Mouse (Mus musculus) kidney, embryonic 14.5 days (tissue): ENCODE data around the gene Ccdc13. TPM values are rescaled to one million over a fixed set of nuclear protein-coding genes. Genes with fewer than 3 reads are reported as not detected.
A peak's percentile ranks its signal among the peaks of the same experiment; 100 is the strongest.

Experiments used
- ATAC-seq: fragments of 200-750 bp; cut with Nextera tagmentation; 2 replicates; pipeline ENCODE4 v1.8.0; 2017; ENCODE audit warnings: moderate number of reproducible peaks, mild to moderate bottlenecking, moderate TSS enrichment, moderate library complexity; ENCODE audit not compliant: low FRiP score, low TSS enrichment
- H3K27ac ChIP-seq: fragments of 300-500 bp; sonication (generic); 2 replicates; pipeline ENCODE4 v1.5.1; 2014; ENCODE audit warnings: low read depth, mild to moderate bottlenecking, low read length, moderate library complexity, mixed read lengths
- H3K27me3 ChIP-seq: fragments of 300-500 bp; sonication (generic); 2 replicates; pipeline ENCODE4 v1.6.1; 2014; ENCODE audit warnings: mild to moderate bottlenecking, low read length; ENCODE audit not compliant: control insufficient read depth, insufficient read depth
- H3K36me3 ChIP-seq: fragments of 300-500 bp; sonication (generic); 2 replicates; pipeline ENCODE4 v1.6.1; 2014; ENCODE audit warnings: low read length, mixed read lengths; ENCODE audit not compliant: control insufficient read depth, insufficient read depth
- H3K4me1 ChIP-seq: fragments of 300-500 bp; sonication (generic); 2 replicates; pipeline ENCODE4 v1.6.1; 2014; ENCODE audit warnings: low read length, mixed read lengths; ENCODE audit not compliant: control insufficient read depth, insufficient read depth
- H3K4me2 ChIP-seq: fragments of 300-500 bp; sonication (generic); replicated peaks from 2 replicates; pipeline ENCODE4 v1.6.1; 2014; ENCODE audit warnings: low read depth, mild to moderate bottlenecking, low read length
- H3K4me3 ChIP-seq: fragments of 300-500 bp; sonication (generic); 2 replicates; pipeline ENCODE4 v1.5.1; 2014; ENCODE audit warnings: mild to moderate bottlenecking, low read length
- H3K9ac ChIP-seq: fragments of 300-500 bp; sonication (generic); 2 replicates; pipeline ENCODE4 v1.6.1; 2014; ENCODE audit warnings: low read depth, mild to moderate bottlenecking, low read length, moderate library complexity
- H3K9me3 ChIP-seq: fragments of 300-500 bp; sonication (generic); 2 replicates; pipeline ENCODE4 v1.6.1; 2016; ENCODE audit warnings: low read length; ENCODE audit not compliant: control insufficient read depth
- WGBS: fragments of 180-500 bp; shearing (Covaris S2); extraction: QIAGEN DNeasy Blood & Tissue Kit; methylation state at CpG from one replicate; pipeline ENCODE4 v1.1.7; 2014; 5-methylcytosine and 5-hydroxymethylcytosine counted together
- polyA plus RNA-seq: library from polyadenylated mRNA; unstranded; fragments of >200 nt; fragmentation: Nextera tagmentation; extraction: Ambion mirVana; gene quantifications from 2 replicates; pipeline ENCODE4 v1.2.1, GENCODE M21; 2014

Gene Ccdc13
- polyA plus RNA-seq, 1 experiment from 2014 or later = 0.16 TPM

- peaks cover 32% of the 10 kb centered on the region for H3K27me3 ChIP-seq
These were observed 61.1 kb downstream of the Ccdc13 start for GRCm38 (mm10) chr9:121778066-121778624.

GRCm38 (mm10) chr9:121777484-121778065 lies 61.7 kb downstream of the Ccdc13 start, which contains the start of gene Klhl40:
Klhl40 (plus strand) TSS chr9:121777607.
- Histone ChIP-seq H3K4me1 (0 out of 2 replicates have a peak, but pooled peaks cover 5% of the 10 kb centered on the region), H3K36me3 (no peaks in the 10 kb centered on the region), H3K9me3 (no peaks in the 10 kb centered on the region), H3K27ac (no peak within 1 kb of the TSS), H3K9ac (peak within 1 kb of the TSS; percentile 19; the same call in 1 of the 2 replicates), H3K4me2 (peak within 1 kb of the TSS; percentile 54), H3K4me3 (peak within 1 kb of the TSS; percentile 30), H3K27me3 (peaks cover 32% of the 10 kb centered on the region)
- WGBS = 20% methylated on average over 30 of the region's 30 CpGs
- 0 out of 2 replicates have a peak, but pooled peaks have one; percentile 37 for ATAC-seq

More at GRCm38 (mm10) chr9:121778066-121778624, 61.1 kb downstream of the Ccdc13 start:
- H3K4me1 ChIP-seq = 0 out of 2 replicates have a peak, but pooled peaks cover 5% of the 10 kb centered on the region
- H3K4me3 ChIP-seq = peak overlapping the region; percentile 30
- no peaks in the 10 kb centered on the region for H3K36me3 ChIP-seq
- H3K9ac ChIP-seq = peak overlapping the region; percentile 19; the same call in 1 of the 2 replicates
- no peak overlapping the region for H3K27ac ChIP-seq
- peak overlapping the region; percentile 54 for H3K4me2 ChIP-seq
- no peaks in the 10 kb centered on the region for H3K9me3 ChIP-seq
- 17% methylated on average over 54 of the region's 54 CpGs for WGBS
- no peak for ATAC-seq

GRCm38 (mm10) chr9:121776511-121776910 lies 62.8 kb downstream of the Ccdc13 start:
- Histone ChIP-seq H3K27me3 (peaks cover 32% of the 10 kb centered on the region), H3K4me1 (0 out of 2 replicates have a peak, but pooled peaks cover 5% of the 10 kb centered on the region), H3K27ac (no peak overlapping the region), H3K9me3 (no peaks in the 10 kb centered on the region), H3K36me3 (no peaks in the 10 kb centered on the region), H3K4me3 (no peak overlapping the region), H3K4me2 (no peak overlapping the region), H3K9ac (no peak overlapping the region)
- no peak for ATAC-seq
- WGBS = 85% methylated on average over 7 of the region's 7 CpGs

- WGBS = 83% methylated on average over 10 of the region's 10 CpGs
These were observed 63.3 kb downstream of the Ccdc13 start for GRCm38 (mm10) chr9:121775951-121776350.

GRCm38 (mm10) chr9:121772412-121772811 lies 66.8 kb downstream of the Ccdc13 start:
- Histone ChIP-seq H3K4me1 (no peaks in the 10 kb centered on the region), H3K4me2 (no peak overlapping the region), H3K36me3 (peaks cover 11% of the 10 kb centered on the region), H3K9ac (no peak overlapping the region), H3K27me3 (peaks cover 13% of the 10 kb centered on the region), H3K27ac (no peak overlapping the region), H3K4me3 (no peak overlapping the region), H3K9me3 (no peaks in the 10 kb centered on the region)
- ATAC-seq = no peak
- WGBS = 56% methylated on average over 5 of the region's 5 CpGs

More at GRCm38 (mm10) chr9:121775951-121776350, 63.3 kb downstream of the Ccdc13 start:
- no peak overlapping the region for H3K9ac ChIP-seq
- ATAC-seq = no peak
- H3K36me3 ChIP-seq = no peaks in the 10 kb centered on the region
- no peaks in the 10 kb centered on the region for H3K9me3 ChIP-seq
- no peak overlapping the region for H3K27ac ChIP-seq
- peaks cover 32% of the 10 kb centered on the region for H3K27me3 ChIP-seq
- no peak overlapping the region for H3K4me2 ChIP-seq
- no peak overlapping the region for H3K4me3 ChIP-seq
- H3K4me1 ChIP-seq = 0 out of 2 replicates have a peak, but pooled peaks cover 5% of the 10 kb centered on the region

GRCm38 (mm10) chr9:121765166-121765855 lies 74.0 kb downstream of the Ccdc13 start:
- H3K27ac ChIP-seq = no peak overlapping the region
- H3K36me3 ChIP-seq = peaks cover 53% of the 10 kb centered on the region
- peaks cover 9% of the 10 kb centered on the region; the same call in 1 of the 2 replicates for H3K4me1 ChIP-seq
- WGBS = 95% methylated on average over 16 of the region's 16 CpGs
- no peak overlapping the region for H3K4me3 ChIP-seq
- no peaks in the 10 kb centered on the region for H3K27me3 ChIP-seq
- H3K4me2 ChIP-seq = no peak overlapping the region
- H3K9me3 ChIP-seq = no peaks in the 10 kb centered on the region
- ATAC-seq = no peak
- no peak overlapping the region for H3K9ac ChIP-seq

- no peak for ATAC-seq
- Histone ChIP-seq H3K27ac (no peak overlapping the region), H3K9me3 (no peaks in the 10 kb centered on the region), H3K9ac (no peak overlapping the region), H3K4me1 (peaks cover 15% of the 10 kb centered on the region; the same call in 1 of the 2 replicates), H3K36me3 (peaks cover 53% of the 10 kb centered on the region), H3K4me3 (no peak overlapping the region), H3K27me3 (no peaks in the 10 kb centered on the region), H3K4me2 (no peak overlapping the region)
- 91% methylated on average over 19 of the region's 19 CpGs for WGBS
These were observed 75.5 kb downstream of the Ccdc13 start for GRCm38 (mm10) chr9:121763716-121764115.

GRCm38 (mm10) chr9:121762761-121763160 lies 76.5 kb downstream of the Ccdc13 start:
- Histone ChIP-seq H3K27me3 (no peaks in the 10 kb centered on the region), H3K36me3 (peaks cover 45% of the 10 kb centered on the region), H3K9me3 (no peaks in the 10 kb centered on the region), H3K4me2 (no peak overlapping the region), H3K27ac (no peak overlapping the region), H3K4me1 (peaks cover 22% of the 10 kb centered on the region; the same call in 1 of the 2 replicates), H3K9ac (no peak overlapping the region), H3K4me3 (no peak overlapping the region)
- WGBS = 91% methylated on average over 25 of the region's 25 CpGs
- no peak for ATAC-seq
